ENCODE assay signal across 9 mouse cellular contexts in genomic region chr11:101657528-101657885, GRCm38 (mm10). TPM values are rescaled to one million over a fixed set of nuclear protein-coding genes. Genes with fewer than 3 reads are reported as not detected.
A peak's percentile ranks its signal among the peaks of the same experiment; 100 is the strongest.
DNase-seq lines count a peak whose midpoint lies in the region; ATAC-seq and TF ChIP-seq lines count a peak whose summit lies in the region.
"Had no signal": no experiment of that assay in that cellular context is flagged by ENCODE, and none has a peak within 500 bp of the region (broad histone marks: within the 10 kb centered on the region; RNA-seq: fewer than 3 reads in every experiment).

No protein-coding gene starts in this region.

- ATAC-seq in erythroid progenitor cell, adult 5-6 weeks (replicated peaks; ENCODE audit: low FRiP score, poor library complexity, severe bottlenecking): peak; percentile 48
- peak; percentile 48 for ATAC-seq in intestine, embryonic 15.5 days
- ATAC-seq in neural tube, embryonic 13.5 days (ENCODE audit: low read depth): peak; percentile 74

- 4% methylated on average over 3 of the region's 3 CpGs for WGBS in lung, adult 2 months
- 5% methylated on average over 3 of the region's 3 CpGs for WGBS in intestine, embryonic 15.5 days
- 1% methylated on average over 3 of the region's 3 CpGs for WGBS in neural tube, embryonic 13.5 days

- H3K9me3 ChIP-seq in intestine, embryonic 15.5 days: no peaks in the 10 kb centered on the region
- no peaks in the 10 kb centered on the region for H3K9me3 ChIP-seq in neural tube, embryonic 13.5 days

- peak overlapping the region; percentile 47 for H3K9ac ChIP-seq in intestine, embryonic 15.5 days
- H3K9ac ChIP-seq in neural tube, embryonic 13.5 days: peak overlapping the region; percentile 77

- TF ChIP-seq CTCF in lung, adult 2 months (IDR thresholded peaks at IDR 0.05; ENCODE audit: insufficient read depth, low read length): no peak

- intact Hi-C loops in left cerebral cortex, postnatal 10 days (cut with DNase I): no loop called here

- no peaks in the 10 kb centered on the region; the same call in 1 of the 2 replicates for H3K4me1 ChIP-seq in lung, adult 2 months (ENCODE audit: control insufficient read depth, insufficient read depth, low read length)
- H3K4me1 ChIP-seq in intestine, embryonic 15.5 days (replicated peaks): peaks cover 4% of the 10 kb centered on the region; the same call in 1 of the 2 replicates
- peaks cover 6% of the 10 kb centered on the region; the same call in 1 of the 2 replicates for H3K4me1 ChIP-seq in neural tube, embryonic 13.5 days (replicated peaks)

- no peak for TF ChIP-seq POLR2A in lung, adult 2 months (IDR thresholded peaks at IDR 0.05; ENCODE audit: borderline replicate concordance, extremely low read depth, low read depth, low read length)

- H3K4me2 ChIP-seq in intestine, embryonic 15.5 days (replicated peaks): peak overlapping the region; percentile 53
- peak overlapping the region; percentile 50 for H3K4me2 ChIP-seq in neural tube, embryonic 13.5 days

- 0 out of 2 replicates have a peak, but pooled peaks cover 4% of the 10 kb centered on the region for H3K27me3 ChIP-seq in intestine, embryonic 15.5 days (replicated peaks)
- H3K27me3 ChIP-seq in neural tube, embryonic 13.5 days: no peaks in the 10 kb centered on the region

- peak overlapping the region; percentile 87 for H3K27ac ChIP-seq in intestine, embryonic 15.5 days
- H3K27ac ChIP-seq in neural tube, embryonic 13.5 days (replicated peaks): peak overlapping the region; percentile 99

- no peaks in the 10 kb centered on the region for H3K36me3 ChIP-seq in intestine, embryonic 15.5 days
- H3K36me3 ChIP-seq in neural tube, embryonic 13.5 days: no peaks in the 10 kb centered on the region

- H3K4me3 ChIP-seq in lung, adult 2 months (replicated peaks; ENCODE audit: extremely low read depth, low read depth, low read length): peak overlapping the region; percentile 42
- H3K4me3 ChIP-seq in intestine, embryonic 15.5 days (replicated peaks): 0 out of 2 replicates have a peak overlapping the region, but pooled peaks have one; percentile 7
- peak overlapping the region; percentile 18 for H3K4me3 ChIP-seq in neural tube, embryonic 13.5 days

- no peak for DNase-seq in lung, adult 2 months
- DNase-seq in lung, postnatal 4 days: no peak
- DNase-seq in urinary bladder, adult 2 months (ENCODE audit: low spot score): no peak
- no peak for DNase-seq in left cerebral cortex, postnatal 10 days (ENCODE audit: extremely low spot score in 1 of 2, low spot score in 2 of 2)
- DNase-seq in adrenal gland, adult 2 months: no peak

RNA-seq across cellular contexts. Expression of gene Arl4d, which starts 7.8 kb away (rescaled TPM):
- 40.1 and 67.8 TPM in 2 replicates for polyA plus RNA-seq in lung, adult 2 months (2012; rRNA removed)
- total RNA-seq in erythroid progenitor cell, adult 5-6 weeks (2015; ENCODE audit: low replicate concordance): not detected in 2 replicates
- 1.0 and 1.5 TPM in 2 replicates for total RNA-seq in erythroid progenitor cell, adult 5-6 weeks (2017; ENCODE audit: low replicate concordance)
- polyA plus RNA-seq in intestine, embryonic 15.5 days (2015; fragmentation: Nextera tagmentation; extraction: Ambion mirVana): 7.6 and 7.8 TPM in 2 replicates
- 18.1 and 19.8 TPM in 2 replicates for polyA plus RNA-seq in neural tube, embryonic 13.5 days (2015; fragmentation: Nextera tagmentation; extraction: Ambion mirVana)
- polyA plus RNA-seq in urinary bladder, adult 2 months (2012; rRNA removed): 41.9 and 52.2 TPM in 2 replicates
- total RNA-seq in left cerebral cortex, postnatal 10 days (2021): 10 to 100 TPM; 25.3 to 26.0 TPM
- 10 to 100 TPM; 10.8 to 16.6 TPM for total RNA-seq in adrenal gland, adult 2 months (2021)
- 4.0 and 4.8 TPM in 2 replicates for polyA plus RNA-seq in adrenal gland, adult 2 months (2012; rRNA removed)

RNA-seq across cellular contexts. Expression of gene Rdm1, which starts 30.5 kb away (rescaled TPM):
- polyA plus RNA-seq in lung, adult 2 months (2012; rRNA removed): 21.8 and 26.9 TPM in 2 replicates
- 81.1 and 91.4 TPM in 2 replicates for total RNA-seq in erythroid progenitor cell, adult 5-6 weeks (2015; ENCODE audit: low replicate concordance)
- 34.5 and 43.0 TPM in 2 replicates for total RNA-seq in erythroid progenitor cell, adult 5-6 weeks (2017; ENCODE audit: low replicate concordance)
- polyA plus RNA-seq in intestine, embryonic 15.5 days (2015; fragmentation: Nextera tagmentation; extraction: Ambion mirVana): 34.5 and 35.8 TPM in 2 replicates
- polyA plus RNA-seq in neural tube, embryonic 13.5 days (2015; fragmentation: Nextera tagmentation; extraction: Ambion mirVana): 16.0 and 16.4 TPM in 2 replicates
- polyA plus RNA-seq in urinary bladder, adult 2 months (2012; rRNA removed): 34.4 and 37.5 TPM in 2 replicates
- total RNA-seq in left cerebral cortex, postnatal 10 days (2021): 1 to 10 TPM; 4.0 to 4.7 TPM
- 10 to 100 TPM; 28.7 to 29.8 TPM for total RNA-seq in adrenal gland, adult 2 months (2021)
- polyA plus RNA-seq in adrenal gland, adult 2 months (2012; rRNA removed): 17.5 and 19.9 TPM in 2 replicates

RNA-seq across cellular contexts. Expression of gene Gm11634, which starts 58.5 kb away (rescaled TPM):
- polyA plus RNA-seq in lung, adult 2 months (2012; rRNA removed): not detected in 2 replicates
- not detected in 2 replicates for total RNA-seq in erythroid progenitor cell, adult 5-6 weeks (2015; ENCODE audit: low replicate concordance)
- total RNA-seq in erythroid progenitor cell, adult 5-6 weeks (2017; ENCODE audit: low replicate concordance): not detected in 2 replicates
- not detected in 2 replicates for polyA plus RNA-seq in intestine, embryonic 15.5 days (2015; fragmentation: Nextera tagmentation; extraction: Ambion mirVana)
- not detected in 2 replicates for polyA plus RNA-seq in neural tube, embryonic 13.5 days (2015; fragmentation: Nextera tagmentation; extraction: Ambion mirVana)
- not detected in 2 replicates for polyA plus RNA-seq in urinary bladder, adult 2 months (2012; rRNA removed)
- not detected for total RNA-seq in left cerebral cortex, postnatal 10 days (2021)
- not detected for total RNA-seq in adrenal gland, adult 2 months (2021)
- not detected in 2 replicates for polyA plus RNA-seq in adrenal gland, adult 2 months (2012; rRNA removed)
- polyA plus RNA-seq: brain, embryonic 14.5 days had no signal
